Mouse (Mus musculus) MEL-GATA-1-ER (cell line): ENCODE data around the gene Lnpep.

Source experiments
- DNase-seq: peaks from one replicate; pipeline ENCODE4 v3.0.0-alpha.2; 2012; ENCODE audit warnings: low read depth; ENCODE audit errors: extremely low read depth

The Lnpep gene

GRCm38 (mm10) chr17:17609523-17609922 lies 15.3 kb downstream of the Lnpep start:
- no peak for DNase-seq

GRCm38 (mm10) chr17:17608416-17608988 lies 16.3 kb downstream of the Lnpep start:
- no peak for DNase-seq

- DNase-seq = no peak
Measured at GRCm38 (mm10) chr17:17604554-17604953, 20.3 kb downstream of the Lnpep start.

GRCm38 (mm10) chr17:17603609-17604008 lies 21.2 kb downstream of the Lnpep start:
- no peak for DNase-seq

GRCm38 (mm10) chr17:17602786-17603185 lies 22.1 kb downstream of the Lnpep start:
- no peak for DNase-seq

- DNase-seq = no peak
Measured at GRCm38 (mm10) chr17:17602330-17602729, 22.5 kb downstream of the Lnpep start.

GRCm38 (mm10) chr17:17600804-17601252 lies 24.0 kb downstream of the Lnpep start:
- no peak for DNase-seq

GRCm38 (mm10) chr17:17600001-17600400 lies 24.8 kb downstream of the Lnpep start:
- no peak for DNase-seq

- no peak for DNase-seq
Measured at GRCm38 (mm10) chr17:17598355-17598754, 26.5 kb downstream of the Lnpep start.

- no peak for DNase-seq
Measured at GRCm38 (mm10) chr17:17592926-17593325, 31.9 kb downstream of the Lnpep start.

GRCm38 (mm10) chr17:17587333-17588047 lies 37.4 kb downstream of the Lnpep start:
- DNase-seq = peak; percentile 48

- no peak for DNase-seq
Measured at GRCm38 (mm10) chr17:17585115-17585514, 39.7 kb downstream of the Lnpep start.

GRCm38 (mm10) chr17:17583896-17584295 lies 41.0 kb downstream of the Lnpep start:
- DNase-seq = no peak

GRCm38 (mm10) chr17:17581234-17581633 lies 43.6 kb downstream of the Lnpep start:
- DNase-seq = no peak

- no peak for DNase-seq
Measured at GRCm38 (mm10) chr17:17576399-17576798, 48.5 kb downstream of the Lnpep start.

GRCm38 (mm10) chr17:17567071-17567470 lies 57.8 kb downstream of the Lnpep start:
- DNase-seq = peak; percentile 39

GRCm38 (mm10) chr17:17548958-17549357 lies 75.9 kb downstream of the Lnpep start:
- no peak for DNase-seq

GRCm38 (mm10) chr17:17531338-17531737 lies 93.5 kb downstream of the Lnpep start:
- DNase-seq = no peak

GRCm38 (mm10) chr17:17516384-17517016 lies 108.3 kb downstream of the Lnpep start:
- no peak for DNase-seq

GRCm38 (mm10) chr17:17506677-17507076 lies 118.2 kb downstream of the Lnpep start:
- no peak for DNase-seq

- no peak for DNase-seq
Measured at GRCm38 (mm10) chr17:17499278-17499677, 125.6 kb downstream of the Lnpep start.

- DNase-seq = no peak
Measured at GRCm38 (mm10) chr17:17498848-17499247, 126.0 kb downstream of the Lnpep start.

GRCm38 (mm10) chr17:17496730-17497129 lies 128.1 kb downstream of the Lnpep start:
- no peak for DNase-seq
